Mouse (Mus musculus) large intestine, adult 2 months (tissue): ENCODE data around the gene Pex6. TPM values are rescaled to one million over a fixed set of nuclear protein-coding genes. Genes with fewer than 3 reads are reported as not detected.
"Not testable (repeated sequence)": the region's sequence is repeated elsewhere in the genome, so short reads cannot be mapped to it uniquely, and the experiment has no call there.

Experiments
- DNase-seq: peaks from one replicate; pipeline ENCODE4 v3.0.0-alpha.2; 2012; ENCODE audit warnings: low read depth, low spot score
- whole genome bisulfite sequencing: fragments of 180-500 bp; shearing (Covaris S2); methylation state at CpG from one replicate; pipeline ENCODE4 v1.1.7; 2018; 5-methylcytosine and 5-hydroxymethylcytosine counted together
- polyA plus RNA-seq: library from polyadenylated mRNA; depleted of rRNA; stranded (reverse); fragments of >200 nt; gene quantifications from 2 replicates; pipeline ENCODE4 v1.2.3, GENCODE M21; 2012

Pex6 gene
- polyA plus RNA-seq, 1 experiment = 46.8 TPM

GRCm38 (mm10) chr17:46727271-46727670, 16.0 kb downstream of the Pex6 start:
- DNase-seq = no peak
- WGBS = 89% methylated on average over 11 of the region's 11 CpGs

GRCm38 (mm10) chr17:46728021-46728420, 16.8 kb downstream of the Pex6 start:
- WGBS = 43% methylated on average over 6 of the region's 6 CpGs
- no peak for DNase-seq

- DNase-seq = no peak
- 33% methylated on average over 11 of the region's 11 CpGs for WGBS
Measured at GRCm38 (mm10) chr17:46728496-46728895, 17.2 kb downstream of the Pex6 start.

GRCm38 (mm10) chr17:46728904-46729318, 17.6 kb downstream of the Pex6 start, which contains the start of gene Gnmt:
Gnmt (minus strand) TSS chr17:46729168.
- 19% methylated on average over 24 of the region's 24 CpGs for WGBS

GRCm38 (mm10) chr17:46734055-46734454, 22.8 kb downstream of the Pex6 start:
- DNase-seq = no peak
- WGBS = 86% methylated on average over 3 of the region's 3 CpGs

More at GRCm38 (mm10) chr17:46728904-46729318, 17.6 kb downstream of the Pex6 start, which contains the start of gene Gnmt:
- DNase-seq = no peak

- WGBS = 84% methylated on average over 7 of the region's 7 CpGs
- no peak for DNase-seq
Measured at GRCm38 (mm10) chr17:46735287-46735686, 24.0 kb downstream of the Pex6 start.

GRCm38 (mm10) chr17:46736160-46736559, 24.9 kb downstream of the Pex6 start:
- no peak for DNase-seq
- WGBS = 60% methylated on average over 10 of the region's 10 CpGs

- no peak for DNase-seq
Measured at GRCm38 (mm10) chr17:46741305-46741704, 30.0 kb downstream of the Pex6 start.

GRCm38 (mm10) chr17:46742986-46743385, 31.7 kb downstream of the Pex6 start:
- DNase-seq = no peak
- WGBS = 84% methylated on average over 9 of the region's 9 CpGs

More at GRCm38 (mm10) chr17:46741305-46741704, 30.0 kb downstream of the Pex6 start:
- WGBS = 94% methylated on average over 6 of the region's 6 CpGs

GRCm38 (mm10) chr17:46745506-46745905, 34.2 kb downstream of the Pex6 start:
- 88% methylated on average over 2 of the region's 2 CpGs for WGBS
- DNase-seq = no peak

- WGBS = 82% methylated on average over 8 of the region's 8 CpGs
- DNase-seq = no peak
Measured at GRCm38 (mm10) chr17:46747234-46747633, 36.0 kb downstream of the Pex6 start.

GRCm38 (mm10) chr17:46747806-46748205, 36.5 kb downstream of the Pex6 start:
- 64% methylated on average over 2 of the region's 2 CpGs for WGBS
- no peak for DNase-seq

- DNase-seq = no peak
- 79% methylated on average over 5 of the region's 5 CpGs for WGBS
Measured at GRCm38 (mm10) chr17:46749282-46749681, 38.0 kb downstream of the Pex6 start.

GRCm38 (mm10) chr17:46750580-46750979, 39.3 kb downstream of the Pex6 start:
- no peak for DNase-seq
- 86% methylated on average over 4 of the region's 4 CpGs for WGBS

- DNase-seq = no peak
Measured at GRCm38 (mm10) chr17:46751056-46751793, 40.0 kb downstream of the Pex6 start.

GRCm38 (mm10) chr17:46751794-46752556, 40.7 kb downstream of the Pex6 start, which contains the start of gene Cnpy3:
Cnpy3 (minus strand) TSS chr17:46752214.
- WGBS = under 1% methylated on average over 58 of the region's 58 CpGs
- peak; percentile 79 for DNase-seq

More at GRCm38 (mm10) chr17:46751056-46751793, 40.0 kb downstream of the Pex6 start:
- 14% methylated on average over 16 of the region's 16 CpGs for WGBS

GRCm38 (mm10) chr17:46758753-46759152, 47.5 kb downstream of the Pex6 start:
- WGBS = 82% methylated on average over 12 of the region's 12 CpGs
- DNase-seq = no peak

- 55% methylated on average over 2 of the region's 2 CpGs for WGBS
Measured at GRCm38 (mm10) chr17:46763544-46763943, 52.3 kb downstream of the Pex6 start, which contains the start of gene Ptcra. Ptcra (minus strand) TSS chr17:46763712.

GRCm38 (mm10) chr17:46764916-46765315, 53.7 kb downstream of the Pex6 start:
- not testable (repeated sequence) for DNase-seq
- 62% methylated on average over 9 of the region's 9 CpGs for WGBS

More at GRCm38 (mm10) chr17:46763544-46763943, 52.3 kb downstream of the Pex6 start, which contains the start of gene Ptcra:
- no peak for DNase-seq

- DNase-seq = no peak
- WGBS = 40% methylated on average over 8 of the region's 8 CpGs
Measured at GRCm38 (mm10) chr17:46767868-46768267, 56.6 kb downstream of the Pex6 start.
